Mouse (Mus musculus) 416B (cell line): Measurements from ENCODE around the gene H2-T24.
A peak's percentile ranks its signal among the peaks of the same experiment; 100 is the strongest.
"Not testable (repeated sequence)": the region's sequence is repeated elsewhere in the genome, so short reads cannot be mapped to it uniquely, and the experiment has no call there.

Experiments used
- DNase-seq: peaks from one replicate; pipeline ENCODE4 v3.0.0; 2011; ENCODE audit warnings: low read depth

The H2-T24 gene

DNA sequence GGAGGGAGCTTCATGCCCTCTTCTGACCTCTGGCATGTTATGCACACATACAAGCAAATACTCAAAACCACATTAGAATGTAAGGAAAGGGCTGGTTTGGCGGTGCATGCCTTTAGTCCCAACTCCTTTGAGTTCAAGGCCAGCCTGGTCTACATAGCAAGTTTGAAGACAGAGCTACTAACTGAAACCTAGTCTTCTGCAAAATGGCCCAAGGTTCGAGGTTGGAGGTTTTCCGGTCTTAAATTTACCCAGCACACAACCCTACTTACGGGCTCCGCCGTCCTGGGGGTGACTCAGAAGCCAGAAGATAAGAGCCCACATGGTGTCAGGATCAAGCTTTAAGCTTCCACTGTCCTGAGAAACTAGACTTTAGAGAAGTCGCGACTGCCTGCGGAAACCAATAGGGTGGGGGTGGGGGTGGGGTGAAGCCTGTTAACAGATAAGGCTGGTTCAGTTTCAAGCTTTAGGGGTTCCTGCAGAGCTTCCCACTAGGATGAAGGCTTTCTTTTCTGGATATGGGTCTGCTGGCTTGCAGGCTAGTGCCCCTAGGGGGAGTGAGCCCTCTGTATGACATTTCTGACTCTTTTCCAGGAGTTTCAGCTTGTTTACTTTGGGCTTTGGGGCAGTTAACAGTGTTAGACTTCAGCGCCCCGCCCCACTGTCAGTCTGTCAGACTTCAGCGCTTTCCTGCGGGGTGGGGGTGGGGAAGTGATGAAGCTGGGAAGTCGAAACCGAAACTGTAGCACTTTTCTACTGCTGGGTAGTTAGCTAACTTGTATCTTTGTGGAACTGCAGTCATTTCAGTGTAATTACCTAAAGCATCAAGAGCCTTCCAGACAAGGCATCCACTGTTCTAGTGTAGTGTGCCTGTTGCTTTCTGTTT lies at the start of gene H2-T24:
Gene H2-T24, minus strand, starts transcription at position 370 of the 883 bp plus-strand sequence.
- peak; percentile 99 for DNase-seq

DNA sequence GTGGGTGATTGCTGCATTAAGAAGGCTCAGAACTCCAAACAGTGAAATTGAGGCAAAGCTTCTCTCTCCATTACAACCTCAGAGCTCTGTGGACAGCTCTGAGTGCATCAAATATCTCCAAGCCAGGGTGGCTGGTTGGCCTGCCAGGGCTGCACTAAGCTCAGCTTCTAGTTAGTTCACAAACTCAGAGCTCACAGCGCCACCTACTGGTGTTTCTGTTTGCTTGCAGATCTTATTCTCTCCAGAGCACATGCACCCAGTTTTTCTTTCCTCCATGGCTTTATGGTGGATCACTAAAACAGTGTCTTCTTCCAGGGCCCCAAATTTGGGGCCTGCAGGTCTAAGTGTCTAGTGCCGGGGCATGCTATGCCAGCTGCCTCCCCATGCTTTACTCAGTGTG lies 40.5 kb upstream of the H2-T24 start:
- peak; percentile 91 for DNase-seq

DNA sequence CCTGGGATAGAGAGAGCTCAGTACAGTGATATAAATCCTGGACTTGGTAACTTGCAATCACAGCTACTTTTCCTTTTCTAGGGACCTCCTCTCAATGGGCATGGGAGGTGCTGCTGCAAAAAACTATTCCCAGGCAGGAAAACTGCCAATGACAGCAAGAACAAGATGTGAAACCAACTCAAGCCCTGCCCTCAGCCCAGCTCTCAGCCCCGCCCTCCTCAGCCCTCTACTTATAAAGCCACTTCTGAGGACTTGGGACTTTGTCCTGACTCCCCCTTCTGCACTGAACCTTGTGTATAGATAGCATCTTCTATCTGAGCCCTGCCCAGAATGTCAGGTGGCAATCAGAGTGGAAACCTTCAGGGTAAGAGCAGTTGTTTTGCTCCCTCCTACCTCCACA lies 38.0 kb upstream of the H2-T24 start, which contains the start of gene Gm11127:
Gene Gm11127, minus strand, starts transcription at position 10 of the 400 bp plus-strand sequence.
- not testable (repeated sequence) for DNase-seq

DNA sequence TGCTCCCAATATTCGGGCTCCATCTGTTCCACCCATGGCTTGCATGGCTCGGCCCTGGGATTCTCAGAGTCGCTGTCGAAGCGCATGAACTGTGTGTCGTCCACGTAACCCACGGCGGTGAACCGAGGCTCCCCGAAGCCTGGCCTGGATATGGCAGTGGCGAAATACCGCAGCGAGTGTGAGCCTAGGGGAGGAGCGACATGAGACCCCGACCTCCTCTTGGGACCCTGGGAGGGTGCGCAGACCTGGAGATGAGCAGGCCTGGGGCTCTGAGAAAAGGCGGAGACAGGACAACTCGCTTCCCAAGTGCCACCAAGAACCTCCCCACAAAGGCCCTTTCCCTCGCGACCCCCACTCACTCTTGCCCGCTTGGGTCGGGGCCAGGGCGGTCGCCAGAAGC lies 37.6 kb upstream of the H2-T24 start:
- DNase-seq, result not testable (repeated sequence)

DNA sequence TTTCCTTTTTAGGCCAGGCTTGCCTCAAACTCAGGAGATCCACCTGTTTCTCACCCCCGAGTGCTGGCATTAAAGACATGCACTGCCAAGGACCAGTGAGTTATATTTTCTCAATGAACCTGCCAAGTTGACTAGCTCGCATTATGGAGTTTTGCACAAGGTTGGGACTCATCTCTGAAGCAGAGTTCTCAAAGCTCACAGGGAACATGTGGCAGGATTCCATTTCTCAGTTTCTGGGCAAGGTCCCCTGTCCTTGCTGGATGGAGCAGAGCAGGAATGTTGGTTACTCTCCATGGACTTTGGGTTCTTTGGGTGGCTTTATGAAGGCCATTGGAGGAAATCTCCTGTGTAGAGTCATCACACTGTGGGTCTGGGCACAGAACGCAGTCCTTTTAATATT lies 22.9 kb upstream of the H2-T24 start:
- no peak for DNase-seq

DNA sequence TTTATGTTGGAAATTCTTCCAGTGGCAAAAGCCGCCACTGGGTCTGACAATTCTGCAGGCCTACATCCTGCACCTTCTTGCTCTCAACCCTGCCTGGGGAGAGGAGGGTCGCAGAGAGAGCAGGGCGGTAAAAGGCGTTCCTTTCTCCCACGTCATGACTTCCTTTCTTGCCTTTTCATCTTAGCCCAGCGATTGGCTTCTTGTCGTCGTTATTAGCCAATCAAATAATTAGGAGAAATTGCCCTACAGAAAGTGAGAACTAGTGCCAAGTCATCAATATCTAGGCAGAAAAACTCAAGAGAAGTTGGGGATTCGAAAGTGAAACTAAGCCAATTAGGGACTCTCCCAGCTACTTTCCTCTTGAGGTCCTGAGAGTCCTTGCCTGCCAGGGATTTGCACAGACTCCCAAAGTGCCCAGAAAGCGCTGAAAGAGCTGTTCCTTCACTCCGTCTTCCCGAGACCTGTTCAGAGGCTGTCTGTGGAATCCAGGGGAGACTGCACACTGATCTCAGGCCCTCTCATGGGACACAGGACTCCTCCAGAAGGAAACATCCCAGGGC lies 22.3 kb upstream of the H2-T24 start, which contains the start of the genes H2-T22 and Gm6034:
Gene H2-T22, minus strand, starts transcription at position 138 of the 560 bp plus-strand sequence.
Gene Gm6034, plus strand, starts transcription at position 352 of the 560 bp plus-strand sequence.
- DNase-seq, result peak; percentile 99

DNA sequence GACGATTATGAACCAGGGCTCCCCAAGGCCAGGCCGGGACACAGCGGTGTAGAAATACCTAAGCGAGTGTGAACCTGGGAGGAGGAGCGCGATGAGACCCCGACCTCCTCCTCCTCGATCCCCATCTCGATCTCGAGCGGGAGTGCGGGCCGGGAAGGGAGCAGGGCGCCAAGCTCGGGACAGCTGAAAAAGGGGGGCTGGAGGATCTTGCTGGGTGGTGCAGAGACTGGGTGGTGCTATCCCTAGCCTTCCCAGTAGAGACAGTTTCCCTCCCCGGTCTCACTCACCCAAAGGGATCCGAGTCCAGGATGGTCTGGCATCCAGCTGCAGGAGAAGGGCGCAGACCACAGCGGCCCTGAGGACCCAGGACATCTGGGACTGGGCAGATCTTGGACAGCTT lies 21.7 kb upstream of the H2-T24 start:
- not testable (repeated sequence) for DNase-seq

DNA sequence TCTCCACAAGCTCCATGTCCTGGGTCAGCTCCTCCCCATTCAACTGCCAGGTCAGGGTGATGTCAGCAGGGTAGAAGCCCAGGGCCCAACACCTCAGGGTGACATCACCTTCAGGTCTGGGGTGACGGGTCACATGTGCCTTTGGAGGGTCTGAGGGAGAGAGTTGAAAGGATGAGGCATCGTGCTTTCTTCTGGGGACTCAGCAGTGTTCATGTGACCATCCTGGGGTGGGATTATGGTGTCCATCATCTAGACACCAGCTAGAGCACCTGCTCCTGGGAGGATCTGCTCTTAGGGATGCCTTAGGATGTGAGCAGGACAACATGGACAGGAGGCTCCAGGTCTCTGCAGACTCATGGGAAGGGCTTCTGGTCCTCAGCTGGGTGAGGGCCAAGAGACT lies 20.2 kb upstream of the H2-T24 start:
- DNase-seq, result not testable (repeated sequence)

DNA sequence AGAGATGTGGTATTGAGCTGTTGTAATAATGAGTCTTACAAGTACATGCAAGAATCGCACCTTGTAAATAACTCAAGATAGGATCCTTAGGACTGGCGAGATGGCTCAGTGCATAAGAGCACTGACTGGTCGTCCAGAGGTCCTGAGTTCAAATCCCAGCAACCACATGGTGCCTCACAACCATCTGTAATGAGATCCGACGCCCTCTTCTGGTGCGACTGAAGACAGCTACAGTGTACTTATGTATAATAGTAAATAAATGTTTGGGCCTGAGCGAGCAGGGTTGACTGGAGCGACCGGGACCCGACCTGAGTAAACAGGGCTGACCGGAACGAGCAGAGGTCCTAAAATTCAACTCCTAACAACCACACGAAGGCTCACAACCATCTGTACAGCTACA lies 15.8 kb upstream of the H2-T24 start:
- DNase-seq, result not testable (repeated sequence)

DNA sequence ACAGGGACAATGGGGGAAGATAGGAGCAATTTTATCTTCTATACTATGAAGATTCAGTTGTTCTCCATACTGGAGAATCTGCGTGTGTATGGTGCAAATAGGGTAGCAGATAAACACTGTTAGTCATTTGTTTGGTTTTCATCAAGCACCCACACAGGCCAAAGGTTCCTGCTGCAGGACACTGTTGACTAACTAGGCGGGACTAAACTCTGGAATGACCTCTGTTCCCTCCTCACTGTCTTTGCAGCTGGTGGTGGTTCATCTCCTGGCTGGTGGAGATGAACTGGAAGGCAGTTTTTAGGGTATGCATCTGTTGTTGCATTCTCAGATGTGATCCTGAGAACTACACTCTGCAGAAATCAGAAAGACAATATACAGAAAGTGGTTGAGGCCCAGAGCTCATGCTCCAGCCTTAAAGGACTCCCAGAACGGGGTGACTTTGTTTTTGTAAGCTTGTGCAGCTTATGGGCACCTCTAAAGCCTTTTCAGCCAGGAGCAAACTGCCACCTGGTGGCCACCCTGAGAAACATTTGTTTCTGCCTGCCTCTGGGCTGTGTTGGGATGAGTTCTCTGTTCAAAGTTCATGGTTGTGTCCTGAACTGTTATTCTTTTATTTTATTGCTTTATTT lies 14.8 kb upstream of the H2-T24 start:
- DNase-seq, result peak; percentile 81

DNA sequence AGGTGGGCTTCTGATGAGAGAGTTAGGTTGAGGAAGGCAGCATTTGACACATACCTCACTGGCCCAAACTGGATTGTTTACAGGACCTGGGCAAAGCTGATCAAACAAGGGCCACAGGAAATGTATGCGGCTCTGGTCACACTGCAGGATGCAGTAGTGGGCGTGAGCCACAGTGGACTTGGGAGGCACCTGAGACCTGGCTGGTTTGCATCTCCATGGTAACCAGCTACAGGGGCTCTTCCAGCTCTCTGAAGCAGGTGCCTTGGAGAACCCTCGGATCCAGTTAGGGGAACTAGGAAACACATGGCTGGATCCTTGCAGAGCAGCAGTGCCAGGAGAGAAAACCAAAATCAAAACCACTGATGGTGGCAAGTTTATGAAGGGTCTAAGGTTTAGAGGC lies 14.2 kb upstream of the H2-T24 start:
- DNase-seq, result not testable (repeated sequence)

DNA sequence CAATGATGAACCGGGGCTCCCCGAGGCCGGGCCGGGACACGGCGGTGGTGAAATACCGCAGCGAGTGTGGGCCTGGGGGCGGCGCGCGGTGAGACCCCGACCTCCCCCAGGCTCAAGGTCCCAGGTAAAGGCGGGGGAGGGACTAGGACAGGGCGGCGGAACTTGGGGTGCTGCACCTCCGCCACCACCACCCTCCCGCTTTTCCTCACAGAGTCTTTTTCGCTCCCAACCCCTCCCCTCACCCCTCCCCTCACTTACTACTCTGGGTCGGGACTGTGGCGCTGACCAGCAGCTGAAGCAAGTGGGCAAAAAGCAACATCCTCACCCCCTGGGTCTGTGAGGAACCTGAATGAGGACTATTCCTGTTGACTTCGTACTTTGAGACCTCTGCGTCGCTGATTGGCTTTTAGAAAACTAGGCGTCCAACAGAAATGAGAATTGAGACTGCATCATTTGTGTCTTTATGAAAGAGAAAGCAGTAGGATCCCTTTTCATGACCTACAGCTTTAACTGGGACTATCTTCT lies 12.1 kb upstream of the H2-T24 start, which contains the start of gene H2-T23:
Gene H2-T23, minus strand, starts transcription at position 505 of the 525 bp plus-strand sequence.
- peak; percentile 92 for DNase-seq

DNA sequence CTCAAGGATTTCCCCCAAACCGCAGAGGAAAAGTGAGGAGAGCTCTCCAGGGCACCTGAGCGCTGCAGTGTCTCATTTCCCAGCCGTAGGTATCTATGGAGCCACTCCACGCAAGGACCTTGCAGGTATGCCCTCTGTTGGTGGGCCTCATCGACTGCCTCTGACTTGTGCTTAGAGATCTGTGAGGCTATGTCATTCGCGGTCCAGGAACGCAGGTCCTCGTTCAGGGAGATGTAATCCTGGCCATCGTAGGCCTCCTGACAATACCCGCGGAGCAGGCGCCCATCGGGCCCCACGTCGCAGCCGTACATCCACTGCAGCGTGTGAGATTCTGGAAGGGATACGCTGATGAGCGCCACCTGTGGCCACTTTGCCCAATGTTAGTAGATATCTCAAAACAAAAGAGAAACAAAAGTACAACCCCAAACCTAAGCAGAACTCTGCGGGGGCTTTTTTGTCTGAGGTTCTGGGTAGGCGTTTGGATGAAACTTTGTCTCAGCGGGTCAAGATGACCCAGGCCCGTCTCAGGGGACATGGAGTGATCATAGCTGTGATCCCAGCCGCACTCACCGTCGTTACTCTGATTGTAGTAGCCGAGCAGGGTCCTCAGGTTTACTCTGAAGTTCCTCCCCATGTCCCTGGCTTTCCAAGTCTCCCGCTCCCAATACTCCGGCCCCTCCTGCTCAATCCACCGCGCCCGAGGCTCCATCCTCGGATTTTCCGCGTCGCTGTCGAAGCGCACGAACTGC lies 11.4 kb upstream of the H2-T24 start:
- peak; percentile 66 for DNase-seq

DNA sequence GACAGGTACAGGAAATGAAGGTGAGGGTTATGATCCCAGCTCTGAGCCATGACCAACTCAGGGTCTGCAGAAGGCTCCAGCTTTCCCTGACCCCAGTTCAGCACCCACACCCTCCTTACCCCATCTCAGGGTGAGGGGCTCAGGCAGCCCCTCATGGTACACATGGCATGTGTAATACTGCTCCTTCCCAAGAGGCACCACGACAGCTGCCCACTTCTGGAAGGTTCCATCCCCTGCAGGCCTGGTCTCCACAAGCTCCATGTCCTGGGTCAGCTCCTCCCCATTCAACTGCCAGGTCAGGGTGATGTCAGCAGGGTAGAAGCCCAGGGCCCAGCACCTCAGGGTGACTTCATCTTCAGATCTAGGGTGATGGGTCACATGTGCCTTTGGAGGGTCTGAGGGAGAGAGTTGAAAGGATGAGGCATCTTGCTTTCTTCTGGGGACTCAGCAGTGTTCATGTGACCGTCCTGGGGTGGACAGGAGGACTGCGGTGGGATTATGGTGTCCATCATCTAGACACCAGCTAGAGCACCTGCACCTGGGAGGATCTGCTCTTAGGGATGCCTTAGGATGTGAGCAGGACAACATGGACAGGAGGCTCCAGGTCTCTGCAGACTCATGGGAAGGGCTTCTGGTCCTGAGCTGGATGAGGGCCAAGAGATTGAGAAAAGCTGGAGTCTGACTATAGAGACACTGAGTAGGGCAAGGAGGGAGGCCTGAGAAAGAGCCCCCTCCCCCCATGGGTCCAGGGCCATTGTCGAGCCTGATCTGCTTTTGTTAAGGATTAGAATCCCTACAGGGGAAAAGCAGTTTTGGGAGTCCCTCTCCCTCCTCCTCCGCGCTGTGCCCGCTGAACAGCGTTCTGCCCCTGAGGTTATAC lies 10.6 kb upstream of the H2-T24 start:
- not testable (repeated sequence) for DNase-seq

DNA sequence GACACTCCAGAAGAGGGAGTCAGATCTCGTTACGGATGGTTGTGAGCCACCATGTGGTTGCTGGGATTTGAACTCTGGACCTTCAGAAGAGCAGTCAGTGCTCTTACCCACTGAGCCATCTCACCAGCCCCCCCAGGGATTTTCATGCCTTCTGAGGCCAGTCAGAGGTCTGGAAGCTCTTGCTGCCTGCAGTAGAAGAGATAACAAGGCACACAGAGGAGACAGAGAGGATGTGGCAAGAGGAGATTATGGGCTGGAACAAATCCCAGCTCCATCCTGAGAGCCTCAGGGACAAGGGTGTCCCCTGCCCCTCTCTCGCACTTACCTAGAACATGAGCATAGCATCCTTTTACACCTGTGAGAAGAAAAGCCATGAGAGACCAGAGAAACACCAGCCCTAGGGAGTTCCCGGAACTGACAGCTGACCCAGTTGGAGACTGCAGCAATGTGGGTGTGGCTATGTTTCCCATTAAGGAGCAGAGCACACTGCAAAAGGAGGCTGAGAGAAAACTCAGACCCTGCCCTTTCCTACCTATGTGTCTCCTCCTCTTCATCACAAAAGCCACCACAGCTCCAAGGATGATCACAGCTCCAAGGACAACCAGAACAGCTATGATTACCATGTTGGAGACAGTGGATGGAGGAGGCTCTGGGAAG lies 9.8 kb upstream of the H2-T24 start:
- peak; percentile 31 for DNase-seq

DNA sequence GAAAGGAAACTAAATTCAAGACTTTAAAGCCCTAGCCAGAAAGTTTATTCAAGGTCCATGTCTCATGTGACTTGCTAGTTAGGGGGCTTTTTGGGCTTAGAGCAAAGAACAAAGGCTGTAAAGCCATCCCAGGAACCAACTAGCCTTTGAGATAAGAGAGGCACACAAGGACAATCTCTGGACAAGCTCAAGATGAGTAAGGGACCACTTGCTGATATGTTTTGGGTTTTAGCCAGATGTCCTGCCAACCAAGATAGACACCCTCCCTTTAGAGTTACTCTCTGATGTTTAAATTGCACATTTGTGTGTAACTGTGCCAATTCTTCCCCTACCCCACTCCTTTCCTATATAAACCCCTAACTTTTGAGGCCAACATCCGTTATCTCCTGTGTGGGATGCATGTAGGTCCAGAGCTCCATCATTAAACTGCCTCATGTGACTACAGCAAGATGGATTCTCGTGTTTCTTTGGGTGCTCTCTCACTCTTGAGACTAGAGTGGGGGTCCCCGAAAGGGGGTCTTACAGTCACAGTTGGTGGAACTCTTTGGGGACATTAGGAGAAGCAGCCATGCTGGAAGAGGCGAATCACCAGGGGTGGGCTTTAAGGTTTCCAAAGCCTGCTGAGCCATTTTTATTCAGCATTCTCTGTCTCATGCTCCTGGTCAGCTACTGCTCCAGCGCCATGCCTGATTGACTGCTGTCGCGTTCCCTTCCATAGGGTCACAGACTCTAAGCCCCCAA lies 8.7 kb upstream of the H2-T24 start:
- no peak for DNase-seq

DNA sequence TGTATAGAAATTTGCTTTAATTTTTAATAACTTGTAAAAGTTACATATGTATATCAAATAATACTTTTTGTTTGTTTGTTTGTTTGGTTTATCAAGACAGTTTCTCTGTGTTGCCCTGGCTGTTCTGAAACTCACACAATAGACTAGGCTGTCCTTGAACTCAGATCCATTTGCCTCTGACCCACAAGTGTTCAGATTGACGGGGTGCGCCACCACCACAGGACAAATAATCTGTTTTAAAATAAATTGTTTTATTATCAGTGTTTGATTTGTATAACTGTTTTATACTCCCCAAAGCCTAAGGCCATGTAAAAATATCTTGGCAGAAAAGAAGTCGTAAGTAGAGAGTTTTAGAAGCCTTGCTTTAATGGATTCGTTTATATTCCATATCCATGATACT lies 7.3 kb upstream of the H2-T24 start:
- DNase-seq, result no peak

DNA sequence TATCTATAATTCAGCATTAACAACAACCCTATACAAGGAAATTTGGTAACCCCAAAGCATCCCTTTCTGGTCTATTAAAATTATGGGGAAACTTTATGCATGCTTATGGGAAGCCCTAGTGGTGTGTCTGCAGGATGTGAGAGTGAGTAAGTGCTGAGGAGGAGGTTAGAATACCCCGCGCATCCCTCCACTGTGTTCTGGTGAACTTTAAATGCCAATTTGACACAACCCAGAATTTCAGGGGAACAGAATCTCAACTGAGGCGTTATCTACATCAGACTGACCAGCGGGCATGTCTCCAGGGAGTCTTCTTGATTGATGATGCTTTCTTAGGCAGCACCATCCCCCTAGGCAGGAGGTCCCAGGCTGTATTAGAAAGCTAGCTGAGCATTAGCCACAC lies 5.5 kb upstream of the H2-T24 start:
- no peak for DNase-seq

DNA sequence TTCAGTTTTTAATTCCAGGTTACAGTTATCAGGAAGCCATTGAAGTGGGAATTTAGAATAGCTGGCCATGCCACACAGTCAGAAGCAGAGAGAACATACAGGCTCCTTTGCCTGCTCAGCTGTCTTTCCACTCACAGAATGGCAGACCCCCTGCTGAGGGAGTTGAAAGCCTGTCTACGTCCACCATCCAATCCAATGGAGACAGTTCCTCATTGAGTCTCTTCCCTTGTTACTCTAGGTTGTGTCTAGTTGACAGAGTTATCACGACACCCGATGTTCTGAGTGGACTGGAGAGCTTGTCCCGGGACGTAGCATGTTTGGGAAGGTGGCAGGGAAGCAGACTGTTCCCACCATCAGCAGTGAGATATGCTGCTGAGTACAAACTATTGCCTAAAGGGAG lies 4.8 kb upstream of the H2-T24 start:
- no peak for DNase-seq
